Mouse (Mus musculus): Measurements from ENCODE around the gene Cd96. TPM values are rescaled to one million over a fixed set of nuclear protein-coding genes. Genes with fewer than 3 reads are reported as not detected.

The Cd96 gene
- total and polyA plus RNA-seq, 2 experiments from 2014 or later: 0.10 TPM; not detected in 1

DNA sequence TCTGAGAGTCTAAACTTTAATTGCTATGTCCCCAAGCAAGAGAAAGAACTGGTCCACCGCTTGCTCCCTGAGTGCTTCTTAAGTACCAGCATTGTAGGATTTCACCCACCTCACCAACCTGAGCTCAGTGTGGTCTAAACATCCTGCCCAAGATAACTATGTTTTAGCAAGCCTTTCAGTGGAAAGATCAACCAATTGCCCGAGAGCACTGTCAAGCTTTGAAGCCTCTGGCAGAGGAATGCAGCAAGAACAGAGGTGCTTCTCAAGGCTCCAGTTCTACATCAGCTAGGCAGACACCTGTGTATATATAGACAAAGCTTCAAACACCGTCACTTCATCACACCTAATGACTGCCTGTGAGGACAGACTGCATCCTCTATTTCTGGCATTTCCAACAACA lies 111.3 kb downstream of the Cd96 start:
- Histone ChIP-seq H3K27me3 (ENCODE audit: insufficient read depth, low read length) (no peaks in the 10 kb centered on the region), H3K4me1 (ENCODE audit: insufficient read depth) (peaks cover 10% of the 10 kb centered on the region; the same call in 1 of the 2 replicates), H3K4me3 (ENCODE audit: low read depth, low read length) (peak overlapping the region; percentile 73), H3K4me2 (ENCODE audit: low read depth) (peak overlapping the region; percentile 78), H3K27ac (ENCODE audit: low read depth, low read length) (no peak overlapping the region), H3K9ac (0 out of 2 replicates have a peak overlapping the region, but pooled peaks have one; percentile 7), H3K9me3 (ENCODE audit: low read length) (no peaks in the 10 kb centered on the region), H3K36me3 (ENCODE audit: insufficient read depth) (no peaks in the 10 kb centered on the region)
- ATAC-seq: no peak
- 46% methylated on average over 3 of the region's 3 CpGs for WGBS
- DNase-seq: no peak
- TF ChIP-seq CTCF (IDR thresholded peaks at IDR 0.05; ENCODE audit: low read depth): no peak

- Histone ChIP-seq H3K27ac (ENCODE audit: low read depth, low read length) (no peak overlapping the region), H3K4me3 (ENCODE audit: low read depth, low read length) (peak overlapping the region; percentile 73), H3K4me1 (ENCODE audit: insufficient read depth) (peaks cover 10% of the 10 kb centered on the region; the same call in 1 of the 2 replicates), H3K36me3 (ENCODE audit: insufficient read depth) (no peaks in the 10 kb centered on the region), H3K4me2 (ENCODE audit: low read depth) (peak overlapping the region; percentile 78), H3K9me3 (ENCODE audit: low read length) (no peaks in the 10 kb centered on the region), H3K9ac (no peak overlapping the region), H3K27me3 (ENCODE audit: insufficient read depth, low read length) (no peaks in the 10 kb centered on the region)
- 49% methylated on average over 5 of the region's 5 CpGs for WGBS
- DNase-seq: no peak
- no peak for TF ChIP-seq CTCF (IDR thresholded peaks at IDR 0.05; ENCODE audit: low read depth)
- ATAC-seq: no peak
Measured at GRCm38 (mm10) chr16:46008036-46008605, 111.9 kb downstream of the Cd96 start.

GRCm38 (mm10) chr16:46006261-46006660 lies 113.8 kb downstream of the Cd96 start:
- peaks cover 10% of the 10 kb centered on the region; the same call in 1 of the 2 replicates for H3K4me1 ChIP-seq (ENCODE audit: insufficient read depth)
- DNase-seq (no peak), ATAC-seq (no peak)
- no peak overlapping the region for H3K9ac ChIP-seq
- H3K27me3 ChIP-seq (ENCODE audit: insufficient read depth, low read length): no peaks in the 10 kb centered on the region
- no peak for TF ChIP-seq CTCF (IDR thresholded peaks at IDR 0.05; ENCODE audit: low read depth)
- 77% methylated on average over 10 of the region's 10 CpGs for WGBS
- no peak overlapping the region for H3K27ac ChIP-seq (ENCODE audit: low read depth, low read length)
- H3K4me2 ChIP-seq (ENCODE audit: low read depth): no peak overlapping the region
- no peak overlapping the region for H3K4me3 ChIP-seq (ENCODE audit: low read depth, low read length)
- H3K36me3 ChIP-seq (ENCODE audit: insufficient read depth): no peaks in the 10 kb centered on the region
- H3K9me3 ChIP-seq (ENCODE audit: low read length): no peaks in the 10 kb centered on the region

DNA sequence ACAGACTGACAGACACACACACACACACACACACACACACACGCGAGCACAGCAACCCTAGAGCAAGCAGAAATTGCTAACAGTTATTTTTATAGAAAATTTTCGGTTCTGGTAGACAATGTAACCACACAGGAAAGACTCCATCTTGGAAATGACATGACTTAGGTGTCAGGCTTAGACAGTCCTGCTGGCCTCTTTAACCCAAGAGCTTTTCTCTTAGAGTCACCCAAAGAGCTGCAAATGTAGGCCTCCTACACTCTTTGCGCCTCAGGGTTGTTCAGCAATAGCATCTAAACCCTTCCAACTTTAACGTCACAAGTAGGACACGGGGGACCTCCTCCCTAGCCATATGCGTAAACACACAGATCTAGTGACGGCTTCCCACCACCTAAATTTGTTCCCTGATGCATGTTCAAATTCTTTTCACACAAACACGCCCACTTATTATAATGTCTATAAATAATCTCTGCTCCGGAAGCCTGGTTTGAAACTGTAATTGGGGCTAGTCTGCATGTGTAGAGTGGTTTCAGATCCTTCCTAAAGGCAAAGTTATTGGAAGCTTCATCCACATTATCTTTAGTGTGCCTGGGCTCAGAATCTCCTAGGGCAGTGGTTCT lies 118.4 kb downstream of the Cd96 start:
- DNase-seq (no peak), ATAC-seq (no peak)
- Histone ChIP-seq H3K4me3 (ENCODE audit: low read depth, low read length) (no peak overlapping the region), H3K27me3 (ENCODE audit: insufficient read depth, low read length) (no peaks in the 10 kb centered on the region), H3K4me2 (ENCODE audit: low read depth) (no peak overlapping the region), H3K4me1 (ENCODE audit: insufficient read depth) (peaks cover 8% of the 10 kb centered on the region; the same call in 1 of the 2 replicates), H3K36me3 (ENCODE audit: insufficient read depth) (no peaks in the 10 kb centered on the region), H3K9me3 (ENCODE audit: low read length) (no peaks in the 10 kb centered on the region), H3K27ac (ENCODE audit: low read depth, low read length) (no peak overlapping the region), H3K9ac (no peak overlapping the region)
- 78% methylated on average over 10 of the region's 10 CpGs for WGBS
- no peak for TF ChIP-seq CTCF (IDR thresholded peaks at IDR 0.05; ENCODE audit: low read depth)

- H3K4me3 ChIP-seq (ENCODE audit: low read depth, low read length): no peak overlapping the region
- H3K9ac ChIP-seq: no peak overlapping the region
- no peak overlapping the region for H3K27ac ChIP-seq (ENCODE audit: low read depth, low read length)
- WGBS: 75% methylated on average over 3 of the region's 3 CpGs
- no peak for ATAC-seq
- no peaks in the 10 kb centered on the region for H3K9me3 ChIP-seq (ENCODE audit: low read length)
- no peak for DNase-seq
- H3K36me3 ChIP-seq (ENCODE audit: insufficient read depth): no peaks in the 10 kb centered on the region
- TF ChIP-seq CTCF (IDR thresholded peaks at IDR 0.05; ENCODE audit: low read depth): no peak
- no peak overlapping the region for H3K4me2 ChIP-seq (ENCODE audit: low read depth)
- peaks cover 7% of the 10 kb centered on the region; the same call in 1 of the 2 replicates for H3K4me1 ChIP-seq (ENCODE audit: insufficient read depth)
- no peaks in the 10 kb centered on the region for H3K27me3 ChIP-seq (ENCODE audit: insufficient read depth, low read length)
Measured at GRCm38 (mm10) chr16:46000976-46001375, 119.1 kb downstream of the Cd96 start.

GRCm38 (mm10) chr16:45999374-46000191 lies 120.5 kb downstream of the Cd96 start:
- WGBS: 20% methylated on average over 10 of the region's 10 CpGs
- H3K4me2 ChIP-seq (ENCODE audit: low read depth): no peak overlapping the region
- no peak overlapping the region for H3K27ac ChIP-seq (ENCODE audit: low read depth, low read length)
- H3K9ac ChIP-seq: no peak overlapping the region
- H3K4me1 ChIP-seq (ENCODE audit: insufficient read depth): peaks cover 7% of the 10 kb centered on the region; the same call in 1 of the 2 replicates
- no peak overlapping the region for H3K4me3 ChIP-seq (ENCODE audit: low read depth, low read length)
- peak; percentile 72 for ATAC-seq
- no peaks in the 10 kb centered on the region for H3K36me3 ChIP-seq (ENCODE audit: insufficient read depth)
- no peak for TF ChIP-seq CTCF (IDR thresholded peaks at IDR 0.05; ENCODE audit: low read depth)
- peak; percentile 47 for DNase-seq
- H3K9me3 ChIP-seq (ENCODE audit: low read length): no peaks in the 10 kb centered on the region
- no peaks in the 10 kb centered on the region for H3K27me3 ChIP-seq (ENCODE audit: insufficient read depth, low read length)

DNA sequence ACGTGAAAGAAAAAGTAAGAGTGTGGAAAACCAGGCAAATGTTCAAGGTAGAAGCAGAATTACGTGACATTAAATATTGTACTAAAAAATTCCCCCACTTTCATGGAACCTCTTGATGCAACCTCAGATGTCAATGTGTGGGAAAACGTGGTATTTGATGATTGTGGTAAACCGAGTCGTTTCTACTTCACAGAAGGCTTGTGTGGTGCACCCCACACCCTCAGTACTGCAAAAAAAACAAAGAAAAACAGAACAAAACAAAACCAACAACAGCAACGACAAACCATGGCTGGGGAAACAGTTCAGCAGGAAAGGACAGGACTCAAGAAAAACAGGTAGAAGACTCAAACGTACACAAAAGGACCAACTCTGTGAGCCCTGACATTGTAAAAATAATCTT lies 121.8 kb downstream of the Cd96 start:
- Histone ChIP-seq H3K4me1 (ENCODE audit: insufficient read depth) (peaks cover 7% of the 10 kb centered on the region; the same call in 1 of the 2 replicates), H3K9me3 (ENCODE audit: low read length) (no peaks in the 10 kb centered on the region), H3K27me3 (ENCODE audit: insufficient read depth, low read length) (no peaks in the 10 kb centered on the region), H3K36me3 (ENCODE audit: insufficient read depth) (no peaks in the 10 kb centered on the region), H3K4me2 (ENCODE audit: low read depth) (no peak overlapping the region), H3K4me3 (ENCODE audit: low read depth, low read length) (no peak overlapping the region), H3K27ac (ENCODE audit: low read depth, low read length) (no peak overlapping the region), H3K9ac (no peak overlapping the region)
- no peak for TF ChIP-seq CTCF (IDR thresholded peaks at IDR 0.05; ENCODE audit: low read depth)
- WGBS: 83% methylated on average over 7 of the region's 7 CpGs
- ATAC-seq (no peak), DNase-seq (no peak)
